Mouse (Mus musculus) midbrain, embryonic 12.5 days (tissue): ENCODE data around the gene H2-Q4. TPM values are rescaled to one million over a fixed set of nuclear protein-coding genes. Genes with fewer than 3 reads are reported as not detected.
"Not testable (repeated sequence)": the region's sequence is repeated elsewhere in the genome, so short reads cannot be mapped to it uniquely, and the experiment has no call there.

Experiments
- ATAC-seq: fragments of 200-750 bp; cut with Nextera tagmentation; 2 replicates; pipeline ENCODE4 v1.8.0; 2017; ENCODE audit warnings: low read depth, moderate TSS enrichment, moderate library complexity; ENCODE audit not compliant: low FRiP score
- H3K27ac ChIP-seq: fragments of 300-500 bp; sonication (generic); replicated peaks from 2 replicates; pipeline ENCODE4 v1.5.1; 2016; ENCODE audit warnings: mild to moderate bottlenecking
- H3K27me3 ChIP-seq: fragments of 300-500 bp; sonication (generic); 2 replicates; pipeline ENCODE4 v1.6.1; 2016; ENCODE audit warnings: mild to moderate bottlenecking
- H3K36me3 ChIP-seq: fragments of 300-500 bp; sonication (generic); 2 replicates; pipeline ENCODE4 v1.6.1; 2016
- H3K4me1 ChIP-seq: fragments of 300-500 bp; sonication (generic); 2 replicates; pipeline ENCODE4 v1.6.1; 2016
- H3K4me2 ChIP-seq: fragments of 300-500 bp; sonication (generic); replicated peaks from 2 replicates; pipeline ENCODE4 v1.6.1; 2016; ENCODE audit warnings: mild to moderate bottlenecking, moderate library complexity
- H3K4me3 ChIP-seq: fragments of 300-500 bp; sonication (generic); 2 replicates; pipeline ENCODE4 v1.5.1; 2016; ENCODE audit warnings: mild to moderate bottlenecking
- H3K9ac ChIP-seq: fragments of 300-500 bp; sonication (generic); replicated peaks from 2 replicates; pipeline ENCODE4 v1.6.1; 2016; ENCODE audit warnings: mild to moderate bottlenecking, moderate library complexity
- H3K9me3 ChIP-seq: fragments of 300-500 bp; sonication (generic); 2 replicates; pipeline ENCODE4 v1.6.1; 2016; ENCODE audit warnings: mild to moderate bottlenecking
- WGBS: fragments of 180-500 bp; shearing (Covaris S2); methylation state at CpG from one replicate; pipeline ENCODE4 v1.1.7; 2016; 5-methylcytosine and 5-hydroxymethylcytosine counted together
- polyA plus RNA-seq: library from polyadenylated mRNA; unstranded; fragments of >200 nt; fragmentation: Nextera tagmentation; extraction: Ambion mirVana; gene quantifications from 2 replicates; pipeline ENCODE4 v1.2.1, GENCODE M21; 2016

Gene H2-Q4
- polyA plus RNA-seq, 1 experiment from 2014 or later, result 1.9 TPM

GRCm38 (mm10) chr17:35379729-35380451, 473 bp downstream of the H2-Q4 start:
- Histone ChIP-seq H3K9me3 (0 out of 2 replicates have a peak, but pooled peaks cover 3% of the 10 kb centered on the region), H3K4me2 (peak overlapping the region; percentile 97), H3K27ac (no peak overlapping the region), H3K27me3 (peaks cover 27% of the 10 kb centered on the region), H3K36me3 (no peaks in the 10 kb centered on the region), H3K4me3 (peak overlapping the region; percentile 58), H3K9ac (peak overlapping the region; percentile 59), H3K4me1 (peaks cover 12% of the 10 kb centered on the region; the same call in 1 of the 2 replicates)
- peak; percentile 63; the same call in 1 of the 2 replicates for ATAC-seq
- 2% methylated on average over 70 of the region's 70 CpGs for WGBS

- not testable (repeated sequence) for H3K4me1 ChIP-seq, ATAC-seq, H3K27ac ChIP-seq, H3K9ac ChIP-seq, H3K4me3 ChIP-seq, H3K36me3 ChIP-seq, H3K4me2 ChIP-seq, H3K9me3 ChIP-seq
- peaks cover 12% of the 10 kb centered on the region for H3K27me3 ChIP-seq
- WGBS, result 8% methylated on average over 7 of the region's 7 CpGs
Observed at GRCm38 (mm10) chr17:35389796-35390195, 10.4 kb downstream of the H2-Q4 start.

- H3K9me3 ChIP-seq, ATAC-seq, H3K4me1 ChIP-seq, H3K9ac ChIP-seq, H3K27ac ChIP-seq, H3K36me3 ChIP-seq, H3K4me3 ChIP-seq, H3K4me2 ChIP-seq: not testable (repeated sequence)
- H3K27me3 ChIP-seq, result peaks cover 18% of the 10 kb centered on the region
- WGBS, result 68% methylated on average over 2 of the region's 2 CpGs
Observed at GRCm38 (mm10) chr17:35392671-35393070, 13.3 kb downstream of the H2-Q4 start.

- not testable (repeated sequence) for H3K4me1 ChIP-seq, H3K27ac ChIP-seq, H3K9me3 ChIP-seq, H3K9ac ChIP-seq, H3K36me3 ChIP-seq
- peak overlapping the region; percentile 49 for H3K4me2 ChIP-seq
- peak; percentile 56 for ATAC-seq
- peak overlapping the region; percentile 31 for H3K4me3 ChIP-seq
- WGBS, result under 1% methylated on average over 58 of the region's 75 CpGs
- peaks cover 18% of the 10 kb centered on the region for H3K27me3 ChIP-seq
Observed at GRCm38 (mm10) chr17:35393864-35394800, 14.7 kb downstream of the H2-Q4 start.

- H3K27ac ChIP-seq, H3K9me3 ChIP-seq, ATAC-seq, H3K4me2 ChIP-seq, H3K36me3 ChIP-seq, H3K4me3 ChIP-seq, H3K4me1 ChIP-seq, H3K9ac ChIP-seq: not testable (repeated sequence)
- WGBS, result 79% methylated on average over 2 of the region's 2 CpGs
- peaks cover 18% of the 10 kb centered on the region for H3K27me3 ChIP-seq
Observed at GRCm38 (mm10) chr17:35396956-35397355, 17.5 kb downstream of the H2-Q4 start.

GRCm38 (mm10) chr17:35413057-35413456, 33.6 kb downstream of the H2-Q4 start:
- H3K4me3 ChIP-seq, H3K36me3 ChIP-seq, H3K9me3 ChIP-seq, H3K4me2 ChIP-seq, ATAC-seq, H3K27ac ChIP-seq, H3K9ac ChIP-seq, H3K27me3 ChIP-seq, H3K4me1 ChIP-seq: not testable (repeated sequence)
- no CpG with 5 or more reads among the region's 1 CpGs for WGBS

- not testable (repeated sequence) for H3K36me3 ChIP-seq, H3K27me3 ChIP-seq, H3K9me3 ChIP-seq, H3K4me2 ChIP-seq, H3K4me3 ChIP-seq, H3K27ac ChIP-seq, H3K4me1 ChIP-seq, ATAC-seq, H3K9ac ChIP-seq
- WGBS, result 80% methylated on average over 1 of the region's 10 CpGs
Observed at GRCm38 (mm10) chr17:35415273-35416129, 36.1 kb downstream of the H2-Q4 start.

- H3K9ac ChIP-seq, result no peak overlapping the region
- H3K9me3 ChIP-seq, result no peaks in the 10 kb centered on the region
- no peaks in the 10 kb centered on the region for H3K4me1 ChIP-seq
- no peak overlapping the region for H3K4me3 ChIP-seq
- 88% methylated on average over 7 of the region's 7 CpGs for WGBS
- H3K27ac ChIP-seq, result no peak overlapping the region
- H3K4me2 ChIP-seq, result no peak overlapping the region
- no peak for ATAC-seq
- no peaks in the 10 kb centered on the region for H3K36me3 ChIP-seq
- peaks cover 12% of the 10 kb centered on the region for H3K27me3 ChIP-seq
Observed at GRCm38 (mm10) chr17:35418772-35419171, 39.4 kb downstream of the H2-Q4 start.

GRCm38 (mm10) chr17:35419564-35419963, 40.1 kb downstream of the H2-Q4 start:
- not testable (repeated sequence) for ATAC-seq, H3K4me3 ChIP-seq, H3K4me1 ChIP-seq, H3K9me3 ChIP-seq, H3K4me2 ChIP-seq, H3K27ac ChIP-seq, H3K36me3 ChIP-seq, H3K9ac ChIP-seq
- WGBS, result 74% methylated on average over 4 of the region's 4 CpGs
- H3K27me3 ChIP-seq, result peaks cover 17% of the 10 kb centered on the region

- H3K27ac ChIP-seq, ATAC-seq: not testable (repeated sequence)
- 14% methylated on average over 11 of the region's 11 CpGs for WGBS
Observed at GRCm38 (mm10) chr17:35420206-35420810, 40.9 kb downstream of the H2-Q4 start.

GRCm38 (mm10) chr17:35421331-35421730, 41.9 kb downstream of the H2-Q4 start:
- not testable (repeated sequence) for H3K4me2 ChIP-seq, H3K9ac ChIP-seq, ATAC-seq, H3K9me3 ChIP-seq, H3K36me3 ChIP-seq, H3K4me3 ChIP-seq, H3K27ac ChIP-seq, H3K4me1 ChIP-seq
- H3K27me3 ChIP-seq, result peaks cover 34% of the 10 kb centered on the region
- 88% methylated on average over 4 of the region's 4 CpGs for WGBS

More at GRCm38 (mm10) chr17:35420206-35420810, 40.9 kb downstream of the H2-Q4 start:
- not testable (repeated sequence) for H3K36me3 ChIP-seq, H3K9me3 ChIP-seq, H3K4me1 ChIP-seq, H3K4me2 ChIP-seq, H3K4me3 ChIP-seq, H3K9ac ChIP-seq
- H3K27me3 ChIP-seq, result peaks cover 24% of the 10 kb centered on the region
